Mouse (Mus musculus): ENCODE results near the gene Gnai2.

GRCm38 (mm10) chr9:107615035-107615434 lies 20.1 kb downstream of the Gnai2 start:
- TF ChIP-seq POLR2A (IDR thresholded peaks at IDR 0.05; ENCODE audit: low read depth, low read length) (no peak), CTCF (IDR thresholded peaks at IDR 0.05; ENCODE audit: extremely low read depth, insufficient read depth, insufficient read length, insufficient replicate concordance) (no peak)
